Mouse (Mus musculus): ENCODE measurements at regions not wholly inside any gene's neighbourhood (a gene's known extent, or its start where the extent isn't known, plus 50 kb on each side); places are given as distances from the start of the nearest gene placed in this dataset.

GRCm38 (mm10) chr11:65495034-65495433, 225.2 kb upstream of the Myocd start:
- DNase-seq (ENCODE audit: low read depth, low spot score), result no peak

- no peak for DNase-seq (ENCODE audit: low read depth, low spot score)
Observed at GRCm38 (mm10) chr11:65490426-65490825, 220.6 kb upstream of the Myocd start.

GRCm38 (mm10) chr11:65475821-65476540, 206.2 kb upstream of the Myocd start:
- peak; percentile 57 for DNase-seq (ENCODE audit: low read depth, low spot score)

- peak; percentile 90 for DNase-seq (ENCODE audit: low read depth, low spot score)
Observed at GRCm38 (mm10) chr11:65475302-65475701, 205.5 kb upstream of the Myocd start.

- DNase-seq (ENCODE audit: low read depth, low spot score), result no peak
Observed at GRCm38 (mm10) chr11:65469762-65470741, 200.3 kb upstream of the Myocd start.

- peak; percentile 30 for DNase-seq (ENCODE audit: low read depth, low spot score)
Observed at GRCm38 (mm10) chr11:65461044-65461443, 191.3 kb upstream of the Myocd start.

- no peak for DNase-seq (ENCODE audit: low read depth, low spot score)
Observed at GRCm38 (mm10) chr11:65448436-65448835, 178.6 kb upstream of the Myocd start.

- DNase-seq (ENCODE audit: low read depth, low spot score), result peak; percentile 80
Observed at GRCm38 (mm10) chr11:65443466-65444024, 173.8 kb upstream of the Myocd start.

- DNase-seq (ENCODE audit: low read depth, low spot score), result peak; percentile 38
Observed at GRCm38 (mm10) chr11:65435699-65436161, 165.9 kb upstream of the Myocd start.

GRCm38 (mm10) chr11:65421889-65422288, 152.1 kb upstream of the Myocd start:
- DNase-seq (ENCODE audit: low read depth, low spot score), result no peak

- peak; percentile 79 for DNase-seq (ENCODE audit: low read depth, low spot score)
Observed at GRCm38 (mm10) chr11:65408621-65409020, 138.8 kb upstream of the Myocd start.

- peak; percentile 85 for DNase-seq (ENCODE audit: low read depth, low spot score)
Observed at GRCm38 (mm10) chr11:65402460-65403154, 132.8 kb upstream of the Myocd start.

GRCm38 (mm10) chr11:65389238-65389637, 119.4 kb upstream of the Myocd start:
- no peak for DNase-seq (ENCODE audit: low read depth, low spot score)

- no peak for DNase-seq (ENCODE audit: low read depth, low spot score)
Observed at GRCm38 (mm10) chr11:65386291-65387061, 116.7 kb upstream of the Myocd start.

GRCm38 (mm10) chr11:65375361-65375760, 105.6 kb upstream of the Myocd start:
- peak; percentile 73 for DNase-seq (ENCODE audit: low read depth, low spot score)

GRCm38 (mm10) chr11:65373136-65373535, 103.3 kb upstream of the Myocd start:
- DNase-seq (ENCODE audit: low read depth, low spot score), result no peak

- no peak for DNase-seq (ENCODE audit: low read depth, low spot score)
Observed at GRCm38 (mm10) chr11:65372309-65372811, 102.6 kb upstream of the Myocd start.

- no peak for DNase-seq (ENCODE audit: low read depth, low spot score)
Observed at GRCm38 (mm10) chr11:65367825-65368224, 98.0 kb upstream of the Myocd start.

GRCm38 (mm10) chr11:65366677-65367370, 97.0 kb upstream of the Myocd start:
- DNase-seq (ENCODE audit: low read depth, low spot score), result no peak
